Mouse (Mus musculus) left cerebral cortex, adult 11 months (tissue): Measurements from ENCODE around the gene Mat2b.

Source experiments
- DNase-seq: peaks from one replicate; pipeline ENCODE4 v3.0.0; 2022; ENCODE audit warnings: low spot score

Gene Mat2b

DNA sequence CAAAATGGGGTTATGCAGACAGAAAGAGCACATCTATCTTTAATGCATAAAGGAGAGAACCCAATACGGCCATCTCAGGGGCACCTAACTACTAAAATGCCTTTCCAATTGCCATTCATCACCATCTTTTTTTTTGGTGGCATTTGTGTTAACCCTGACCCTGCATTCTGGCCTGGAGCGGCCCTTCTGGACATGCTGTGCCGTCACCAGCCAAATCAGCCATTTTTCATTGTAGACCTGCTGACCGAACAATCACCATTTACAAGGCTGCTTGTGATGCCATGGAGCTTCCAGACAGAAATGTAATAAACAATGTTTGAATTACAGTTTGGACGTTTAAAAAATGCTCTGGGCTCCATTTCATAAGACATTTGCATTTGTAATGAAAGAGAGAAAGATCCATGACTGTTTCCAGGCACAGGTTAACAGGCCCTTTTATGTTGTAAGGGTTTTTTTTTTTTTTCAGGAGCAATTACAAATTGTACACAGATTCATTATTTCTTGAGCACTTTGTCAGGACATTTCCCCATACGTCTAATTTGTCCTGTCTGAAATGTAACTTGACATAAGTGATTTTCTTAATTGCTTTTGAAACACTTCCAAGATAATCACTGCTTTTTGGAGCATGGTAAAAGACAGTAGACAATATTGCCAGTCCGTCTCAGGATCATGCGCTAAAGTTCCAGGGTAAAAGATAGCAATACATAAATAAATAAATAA, 45.1 kb downstream of the Mat2b start:
- no peak for DNase-seq

GRCm38 (mm10) chr11:40647246-40647645, 47.8 kb downstream of the Mat2b start:
- peak; percentile 11 for DNase-seq
